Mouse (Mus musculus) adrenal gland, adult 2 months (tissue): ENCODE measurements around the gene Dgat2. TPM values are rescaled to one million over a fixed set of nuclear protein-coding genes. Genes with fewer than 3 reads are reported as not detected.
A peak's percentile ranks its signal among the peaks of the same experiment; 100 is the strongest.

Experiments used
- DNase-seq: peaks from one replicate; pipeline ENCODE4 v3.0.0; 2021
- polyA plus RNA-seq: library from polyadenylated mRNA; depleted of rRNA; stranded (reverse); fragments of >200 nt; gene quantifications from 2 replicates; pipeline ENCODE4 v1.2.3, GENCODE M21; 2012
- total RNA-seq, 2 experiments: library from RNA; stranded (reverse); gene quantifications; 2 replicates each; pipeline ENCODE4 v1.2.3; 2021

Gene Dgat2
- total and polyA plus RNA-seq, 3 experiments, result 498 to 613 (median 599) TPM

DNA sequence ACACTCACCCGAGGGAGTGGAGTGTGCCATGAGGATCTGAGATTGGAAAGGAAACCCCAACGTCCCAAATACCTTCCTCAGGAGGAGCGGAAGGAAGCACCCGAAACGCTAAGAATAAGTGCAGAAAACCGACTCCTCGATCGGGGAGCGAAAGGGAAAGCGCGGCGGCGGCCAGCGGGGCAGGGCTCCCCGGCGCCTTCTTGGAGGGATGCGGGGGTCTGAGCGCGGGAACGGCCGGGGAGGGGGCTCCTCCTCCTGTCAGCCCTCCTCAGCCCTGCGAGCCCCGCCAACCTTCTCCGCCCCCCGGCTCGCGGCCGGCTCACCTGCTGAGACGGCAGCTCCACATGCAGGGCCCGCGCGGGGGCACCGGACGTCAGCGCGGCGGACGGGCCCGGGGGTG, 42.0 kb downstream of the Dgat2 start:
- DNase-seq, result no peak

DNA sequence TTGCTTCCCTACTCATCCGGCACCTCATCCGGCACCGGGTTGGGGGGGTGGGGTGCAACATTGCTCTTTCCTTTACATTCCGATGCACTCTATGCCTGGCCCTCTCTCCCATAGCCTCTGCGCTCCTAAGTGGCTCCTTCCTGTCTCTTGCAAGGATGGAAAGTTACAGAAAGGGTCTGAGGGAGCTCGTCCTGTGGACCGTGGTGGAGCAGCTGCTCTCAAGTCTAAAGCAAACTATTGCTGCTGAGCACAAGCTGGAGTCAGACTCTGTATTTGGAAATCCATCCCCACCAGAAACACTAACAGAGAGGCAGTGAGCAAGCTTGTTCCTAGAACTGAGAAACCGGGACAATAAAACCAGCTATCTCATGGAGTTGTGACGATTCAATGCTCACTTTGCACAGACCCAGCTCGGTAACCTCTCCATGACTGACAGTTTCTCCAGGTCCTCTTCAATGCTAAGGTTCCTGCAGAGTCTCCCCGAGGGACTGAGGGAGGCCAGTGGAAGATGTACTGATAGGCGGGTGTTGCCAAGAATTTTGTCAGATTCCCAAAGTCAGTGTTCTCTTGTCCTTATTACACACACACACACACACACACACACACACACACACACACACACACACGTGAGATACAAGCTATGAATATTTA, 42.6 kb downstream of the Dgat2 start:
- peak; percentile 51 for DNase-seq

DNA sequence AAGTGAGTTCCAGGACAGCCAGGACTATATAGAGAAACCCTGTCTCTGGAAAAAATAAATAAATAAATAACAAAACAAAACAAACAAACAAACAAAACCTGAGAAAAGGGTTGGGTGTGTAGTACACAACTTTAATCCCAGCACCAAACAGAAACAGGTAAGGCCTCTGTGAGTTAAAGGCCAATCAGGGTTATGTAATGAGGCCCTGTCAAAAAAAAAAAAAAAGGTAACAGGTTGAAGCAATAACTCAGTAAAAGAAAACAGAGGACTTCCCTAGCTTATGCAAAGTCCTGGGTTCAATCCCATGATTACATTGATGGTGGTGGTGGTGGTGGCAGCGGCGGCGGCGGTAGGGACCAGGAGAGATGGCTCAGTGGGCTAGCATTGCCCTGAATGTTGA, 45.0 kb downstream of the Dgat2 start:
- DNase-seq, result no peak

DNA sequence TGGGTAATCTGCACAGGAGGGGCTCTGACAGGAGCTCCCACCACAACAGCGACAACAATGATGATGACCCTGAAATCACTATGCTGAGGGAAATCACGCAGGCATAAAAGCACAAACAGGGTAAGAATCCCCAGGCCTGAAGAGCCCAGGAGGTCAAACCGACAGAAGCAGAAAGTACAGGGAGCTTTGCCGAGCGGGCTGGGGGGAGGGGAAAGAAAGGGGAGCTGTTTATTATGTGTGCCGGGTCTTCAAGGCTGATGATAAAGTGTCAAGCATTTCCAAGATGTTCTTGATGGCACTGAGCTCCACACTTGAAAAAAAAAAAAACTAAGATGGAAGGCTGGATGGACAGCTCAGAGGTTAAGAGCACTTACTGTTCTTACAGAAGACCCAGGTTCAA, 45.7 kb downstream of the Dgat2 start:
- no peak for DNase-seq

DNA sequence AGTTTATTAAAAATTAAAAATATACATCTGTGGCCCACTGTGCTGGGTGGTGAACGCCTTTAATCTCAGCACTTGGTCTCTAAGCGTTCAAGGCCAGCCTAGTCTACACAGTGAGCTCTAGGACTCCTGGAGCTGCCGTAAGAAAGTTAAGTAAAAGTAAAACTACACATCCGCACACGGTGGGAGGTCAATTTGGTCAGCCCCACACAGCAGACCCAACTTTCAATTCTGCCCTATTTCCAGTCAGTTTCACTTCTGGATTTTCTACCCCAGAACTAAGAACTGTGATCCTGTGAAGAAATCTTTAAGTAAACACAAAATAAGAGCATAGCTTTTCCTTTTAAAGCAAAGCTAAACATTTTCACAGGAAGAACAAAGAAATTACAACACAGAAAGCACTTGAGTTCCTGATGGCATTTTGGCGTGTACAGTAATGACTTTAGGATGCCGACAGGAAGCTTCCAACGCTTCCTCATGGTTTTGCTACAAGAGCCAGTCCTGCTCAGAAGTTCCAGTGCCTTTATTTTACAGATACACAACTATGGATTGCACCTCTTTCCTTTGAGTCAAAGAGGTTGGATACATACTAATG, 48.6 kb downstream of the Dgat2 start:
- DNase-seq, result no peak

DNA sequence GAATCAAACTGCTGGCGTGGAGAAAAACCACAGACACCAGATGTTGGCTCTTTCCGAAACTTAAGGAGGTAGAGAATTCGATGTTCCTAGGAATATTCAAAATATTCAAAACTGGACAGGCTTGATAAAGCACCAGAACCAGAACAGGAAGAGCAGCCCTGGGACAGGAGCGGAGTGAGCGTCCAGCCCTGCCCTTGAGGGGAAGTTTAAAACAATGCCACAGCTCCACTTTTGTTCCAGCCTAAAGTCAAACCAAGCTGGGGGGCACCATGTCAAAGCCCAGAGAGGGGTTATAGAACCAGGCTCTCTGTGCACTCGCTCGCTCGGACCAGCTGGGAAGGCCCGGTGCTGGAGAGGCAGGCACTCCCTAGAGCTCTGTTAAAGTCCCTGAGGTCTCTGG, 49.9 kb downstream of the Dgat2 start:
- no peak for DNase-seq

DNA sequence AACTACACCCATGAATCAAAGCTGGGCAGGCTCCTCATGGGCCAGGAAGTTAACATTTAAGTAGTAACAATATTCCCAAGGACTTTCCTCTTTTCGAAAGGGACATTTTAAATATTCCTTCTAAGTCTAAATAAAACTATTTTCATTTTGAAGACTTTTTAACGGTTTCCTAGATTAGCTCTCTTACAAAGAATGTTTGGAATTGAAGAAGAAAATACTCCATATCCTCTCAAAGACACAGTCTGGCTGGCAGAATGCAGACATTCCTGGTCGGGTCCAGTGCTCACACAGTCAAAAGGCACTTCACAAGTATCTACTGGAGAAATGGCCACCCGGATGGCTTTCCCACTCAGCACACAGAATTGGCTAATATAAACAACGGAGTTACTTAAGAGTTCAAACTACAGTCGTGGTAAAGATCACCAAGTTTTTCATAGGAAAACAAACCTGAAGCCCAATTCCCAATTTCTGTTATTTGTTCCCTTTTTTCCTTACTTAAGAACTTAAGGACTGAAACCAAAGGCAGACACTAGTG, 50.6 kb downstream of the Dgat2 start:
- DNase-seq, result no peak

DNA sequence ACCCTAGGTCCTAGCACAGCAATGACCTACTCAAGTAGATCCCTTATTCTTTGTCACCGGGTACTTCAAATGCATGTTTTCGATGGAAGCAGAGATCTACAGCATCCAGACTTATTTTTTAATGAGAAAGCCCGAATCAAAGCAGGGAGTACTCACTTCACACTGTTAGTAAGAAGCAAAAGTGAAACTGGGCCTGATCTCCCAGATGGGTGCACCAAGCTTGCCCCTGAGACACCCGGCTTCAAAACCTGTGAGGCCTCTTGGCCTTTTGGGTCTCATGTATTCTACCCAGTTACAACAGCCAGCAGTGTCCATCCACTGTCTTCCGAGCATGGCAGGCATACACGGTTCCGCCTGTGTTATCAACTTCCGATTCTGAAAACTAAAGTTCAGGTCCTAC, 53.6 kb downstream of the Dgat2 start:
- DNase-seq, result no peak

DNA sequence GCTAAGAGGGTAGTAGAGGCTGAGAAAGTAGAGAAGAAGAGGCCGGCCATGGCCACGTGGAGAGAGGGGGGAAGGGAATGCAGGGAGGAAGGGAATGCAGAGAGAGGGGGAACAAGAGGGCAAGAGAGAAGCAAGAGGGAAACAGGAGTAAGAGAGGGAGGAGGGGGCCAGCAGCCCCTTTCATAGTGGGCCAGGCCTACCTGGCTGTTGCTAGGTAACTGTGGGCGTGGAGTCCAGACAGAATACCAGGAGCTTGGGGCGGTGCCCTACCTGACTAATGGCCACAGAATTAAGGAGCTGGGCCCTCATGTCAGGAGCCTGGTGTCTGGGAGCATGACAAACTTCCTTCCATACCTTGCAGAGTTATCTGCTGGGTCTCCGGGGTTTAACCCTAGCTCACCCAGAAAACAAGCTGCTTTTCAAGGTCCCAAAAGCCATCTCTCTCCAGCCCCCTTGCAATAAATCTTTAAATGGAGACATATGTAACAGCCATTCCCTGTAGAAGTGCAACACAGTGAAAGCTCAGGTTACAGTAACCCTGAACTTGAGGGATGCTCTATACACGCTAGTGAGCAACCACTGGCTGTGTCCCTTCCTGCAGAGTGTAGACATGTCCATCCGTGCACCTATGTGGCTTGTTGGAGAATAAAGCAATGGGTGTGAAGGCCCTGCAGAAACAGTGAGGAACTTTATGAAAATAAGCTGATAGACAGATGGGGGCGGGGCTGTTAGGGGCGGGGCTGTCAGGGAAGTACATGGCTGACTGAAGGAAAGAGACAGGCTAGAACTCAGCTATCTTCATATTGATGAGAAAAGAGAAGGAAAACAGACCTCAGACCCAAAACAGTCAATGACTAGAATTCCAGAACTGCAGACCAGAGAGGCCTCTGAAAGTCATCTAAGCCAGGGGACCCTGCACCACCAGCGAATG, 54.2 kb downstream of the Dgat2 start:
- no peak for DNase-seq

DNA sequence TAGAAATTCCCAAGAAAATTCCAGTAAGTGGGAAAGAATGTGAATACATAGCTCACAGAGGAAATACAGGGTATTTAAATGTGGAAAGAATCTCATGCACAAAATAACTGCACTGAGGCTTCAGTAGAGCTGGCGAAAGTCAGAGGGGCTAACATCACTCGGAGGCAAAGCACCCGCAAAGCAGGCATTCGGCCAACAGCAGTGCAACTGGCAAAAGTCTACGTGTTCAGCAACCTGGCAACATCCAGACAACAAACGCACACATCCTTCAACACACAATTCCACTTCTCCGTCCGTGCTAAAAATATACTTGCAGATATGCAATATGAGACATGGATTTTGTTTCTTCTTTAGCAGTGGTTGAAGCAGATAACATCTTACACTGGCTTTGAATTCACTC, 56.5 kb downstream of the Dgat2 start:
- no peak for DNase-seq

DNA sequence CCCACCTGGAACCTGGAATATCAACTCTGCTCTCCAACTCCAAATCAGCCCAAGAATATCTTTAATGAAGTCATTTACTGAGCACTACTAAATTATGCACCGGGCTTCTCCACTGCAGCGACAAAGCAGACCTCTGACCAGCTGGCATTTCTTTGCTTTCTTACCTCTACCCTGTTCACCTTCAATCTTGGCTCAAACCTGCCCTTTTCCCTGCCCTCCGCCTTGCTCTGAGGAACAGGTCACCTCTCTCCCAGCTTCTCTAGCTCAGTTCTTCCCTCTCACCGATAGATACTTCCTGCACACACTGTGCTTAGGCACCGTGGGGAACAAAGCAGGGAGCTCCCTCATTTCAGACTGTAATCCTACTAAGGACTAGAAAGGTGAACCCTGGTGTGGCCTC, 59.9 kb downstream of the Dgat2 start:
- no peak for DNase-seq

DNA sequence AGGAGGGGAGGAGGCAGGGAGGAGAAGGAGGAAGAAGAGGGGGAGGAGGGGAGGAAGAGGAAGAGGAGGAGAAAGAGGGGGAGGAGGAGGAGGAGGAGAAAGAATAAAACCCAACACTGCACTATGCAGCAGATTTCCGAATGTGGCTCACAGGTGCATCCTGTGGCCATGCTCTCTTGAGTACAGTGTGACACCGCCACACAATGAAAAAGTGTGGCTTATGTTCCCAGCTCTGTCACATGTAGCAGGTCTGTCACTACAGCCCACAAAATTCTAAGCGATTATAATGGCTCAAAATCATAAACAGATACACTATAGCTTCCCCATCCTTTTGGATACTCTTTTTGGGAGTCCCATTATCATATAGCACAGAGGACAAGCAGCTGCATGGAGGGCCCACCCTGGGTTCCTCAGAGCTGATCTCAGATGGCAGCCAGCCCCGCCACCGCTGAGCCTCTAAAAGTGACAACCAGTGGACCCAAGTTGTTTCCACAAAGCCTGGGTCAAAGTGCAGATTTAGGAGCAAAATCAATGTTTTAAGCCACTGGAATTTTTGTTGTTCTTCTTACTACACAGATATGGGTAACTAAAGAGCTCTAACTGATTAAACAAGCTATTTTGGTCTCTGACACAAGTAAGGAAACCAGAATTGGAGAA, 61.5 kb downstream of the Dgat2 start:
- DNase-seq, result no peak

DNA sequence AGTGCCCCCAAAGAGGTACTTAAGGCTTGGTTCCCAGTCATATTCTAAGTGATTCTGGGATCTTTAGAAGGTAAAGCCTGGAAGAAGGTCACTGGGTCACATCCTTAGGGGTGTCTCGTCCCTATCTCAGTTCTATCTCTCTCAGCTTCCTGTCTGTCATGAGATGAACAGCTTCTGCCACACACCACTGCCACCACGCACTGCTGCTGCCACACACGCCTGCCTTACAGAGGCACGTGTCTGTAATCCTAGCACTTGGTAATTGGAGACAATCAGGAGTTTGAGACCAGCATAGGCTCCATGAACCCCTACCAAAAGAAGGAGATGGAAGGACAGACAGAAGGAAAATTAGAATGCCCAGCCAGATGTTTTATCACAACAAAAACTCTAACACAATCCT, 62.4 kb downstream of the Dgat2 start:
- DNase-seq, result no peak

DNA sequence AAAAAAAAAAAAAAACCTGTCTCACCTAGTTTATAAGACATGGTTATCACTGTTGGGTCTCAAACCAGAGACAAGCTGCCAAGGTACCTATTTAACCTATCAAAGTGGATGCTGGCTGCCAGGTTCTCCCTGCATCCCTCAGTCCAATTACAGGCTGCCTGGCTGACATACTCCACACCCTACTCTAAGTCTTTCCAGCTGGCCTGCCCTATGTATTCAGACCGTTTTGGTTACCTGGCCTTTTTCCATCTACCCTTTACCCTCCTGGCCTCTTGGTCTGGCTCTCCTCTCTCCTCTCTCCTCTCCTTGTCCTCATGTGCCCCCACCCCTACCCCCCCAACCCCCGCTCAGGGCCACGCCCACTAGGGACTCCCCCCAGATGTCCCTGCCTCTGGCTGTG, 65.7 kb downstream of the Dgat2 start:
- no peak for DNase-seq

DNA sequence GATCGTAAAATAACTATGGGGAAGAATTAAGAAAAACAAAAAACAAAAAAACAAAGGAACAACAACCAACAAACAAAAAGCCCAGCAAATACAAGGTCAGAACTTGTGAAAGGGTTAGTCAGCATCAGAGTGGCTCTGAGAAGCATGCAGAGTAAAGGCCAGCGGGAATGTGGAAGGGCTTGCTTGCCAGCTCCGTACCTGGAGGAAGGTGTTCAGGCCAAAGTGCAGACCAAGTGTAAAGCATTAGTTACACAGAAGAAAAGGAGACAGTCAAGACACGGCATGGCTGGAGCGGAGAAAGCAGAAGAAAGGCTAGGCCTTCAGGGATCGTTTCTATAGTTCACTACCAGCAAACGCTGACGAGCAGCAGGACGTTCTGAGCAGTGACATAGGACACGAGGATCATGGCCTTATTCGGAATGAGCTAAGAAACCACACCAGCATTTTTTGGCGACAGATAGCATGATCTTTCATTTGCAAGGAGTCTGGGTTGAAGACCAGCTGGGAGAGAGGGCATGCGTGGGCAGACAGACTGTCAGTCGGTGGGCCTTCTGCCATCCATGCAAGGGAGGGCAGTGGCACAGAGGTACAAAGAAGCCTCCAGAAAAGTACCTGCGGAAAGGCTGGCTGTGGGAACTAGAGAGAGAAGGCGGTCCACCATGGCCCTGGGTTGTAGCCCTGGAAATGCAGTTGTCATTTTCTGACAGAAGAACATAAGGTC, 68.4 kb downstream of the Dgat2 start:
- no peak for DNase-seq

DNA sequence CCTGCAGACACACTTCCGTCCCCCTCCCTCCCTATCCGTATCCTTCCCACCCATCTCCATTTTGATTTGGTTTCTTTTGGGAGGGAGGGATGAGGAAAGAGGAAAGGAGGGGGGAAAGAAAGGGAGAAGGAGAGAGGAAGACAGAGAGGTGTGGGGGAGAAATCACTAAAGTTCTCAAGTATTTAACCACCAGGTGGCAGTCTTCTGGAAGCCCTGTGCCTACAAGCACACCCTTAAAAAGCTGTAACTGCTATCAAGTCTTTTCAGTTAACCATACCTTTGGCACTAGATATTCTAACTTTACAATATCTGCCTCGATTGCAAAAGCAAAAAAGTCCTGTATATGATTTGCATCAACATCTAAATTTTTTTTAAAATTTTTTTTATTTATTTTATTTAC, 75.0 kb downstream of the Dgat2 start:
- no peak for DNase-seq

DNA sequence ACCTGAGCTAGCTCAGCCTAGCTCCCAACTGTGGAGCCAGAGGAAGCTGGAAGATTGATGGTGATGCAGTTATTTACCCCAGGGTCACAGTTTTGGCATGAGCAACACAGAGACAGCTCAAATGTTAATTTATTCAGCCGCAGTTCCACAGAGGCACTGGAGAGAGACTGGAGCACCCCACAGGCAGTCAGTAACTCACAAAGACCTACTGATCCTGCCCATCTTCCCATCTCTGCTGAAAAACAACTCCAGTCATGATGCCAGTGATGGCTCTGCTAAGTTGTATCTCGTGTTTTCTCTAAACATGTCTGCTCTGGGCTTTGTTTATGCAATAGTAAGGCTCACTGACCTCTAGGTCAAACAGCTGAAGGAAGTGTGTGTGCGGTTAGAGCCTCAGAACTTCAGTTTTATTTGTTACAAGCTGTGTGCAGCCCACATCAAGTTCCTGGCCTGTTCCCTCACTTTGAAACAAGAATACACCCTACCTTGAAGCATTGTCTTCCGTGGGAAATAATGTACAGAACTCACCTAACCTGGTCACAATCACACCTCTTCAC, 75.7 kb downstream of the Dgat2 start:
- DNase-seq, result peak; percentile 33
